ENCODE assay signal across 28 mouse cellular contexts in the genomic region with DNA sequence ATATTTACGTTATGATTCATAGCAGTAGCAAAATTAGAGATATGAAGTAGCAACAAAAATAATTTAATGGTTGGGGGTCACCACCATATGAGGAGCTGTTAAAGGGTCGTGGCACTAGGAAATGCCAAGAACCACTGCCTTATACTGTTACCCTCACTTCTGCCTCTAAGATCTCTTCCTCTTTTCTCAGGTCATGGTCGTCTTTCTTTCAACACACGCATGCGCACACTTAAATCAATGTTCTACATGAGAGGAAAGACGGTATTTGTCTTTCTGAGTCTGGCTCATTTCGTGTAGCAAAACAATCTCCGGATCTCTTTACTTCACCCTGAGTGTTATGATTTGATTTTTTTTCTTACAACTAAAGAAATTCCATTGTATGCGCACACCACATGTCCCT. TPM values are rescaled to one million over a fixed set of nuclear protein-coding genes. Genes with fewer than 3 reads are reported as not detected.
DNase-seq lines count a peak whose midpoint lies in the region; ATAC-seq lines count a peak whose summit lies in the region.
"Had no signal": no experiment of that assay in that cellular context is flagged by ENCODE, and none has a peak within 500 bp of the region (broad histone marks: within the 10 kb centered on the region; RNA-seq: fewer than 3 reads in every experiment).

No protein-coding gene starts in this region.

- no peaks in the 10 kb centered on the region for H3K4me1 ChIP-seq in forebrain, embryonic 15.5 days
- H3K4me1 ChIP-seq in intestine, embryonic 15.5 days (replicated peaks), result 0 out of 2 replicates have a peak, but pooled peaks cover 3% of the 10 kb centered on the region
- H3K4me1 ChIP-seq: embryonic facial prominence, embryonic 12.5 days; embryonic facial prominence, embryonic 15.5 days; forebrain, embryonic 12.5 days had no signal

- H3K9ac ChIP-seq in forebrain, embryonic 15.5 days (replicated peaks), result no peak overlapping the region
- H3K9ac ChIP-seq in intestine, embryonic 15.5 days, result no peak overlapping the region
- H3K9ac ChIP-seq: embryonic facial prominence, embryonic 12.5 days; embryonic facial prominence, embryonic 15.5 days; forebrain, embryonic 12.5 days; heart, embryonic 12.5 days; heart, embryonic 15.5 days; hindbrain, embryonic 14.5 days had no signal

- 96% methylated on average over 9 of the region's 9 CpGs for WGBS in forebrain, embryonic 15.5 days
- 91% methylated on average over 9 of the region's 9 CpGs for WGBS in intestine, embryonic 15.5 days

- no peaks in the 10 kb centered on the region for H3K9me3 ChIP-seq in forebrain, embryonic 15.5 days
- H3K9me3 ChIP-seq in intestine, embryonic 15.5 days, result no peaks in the 10 kb centered on the region
- H3K9me3 ChIP-seq: embryonic facial prominence, embryonic 12.5 days; embryonic facial prominence, embryonic 15.5 days; forebrain, embryonic 12.5 days; heart, embryonic 12.5 days; heart, embryonic 15.5 days had no signal

- no peak overlapping the region for H3K4me3 ChIP-seq in forebrain, embryonic 15.5 days
- no peak overlapping the region for H3K4me3 ChIP-seq in intestine, embryonic 15.5 days (replicated peaks)
- H3K4me3 ChIP-seq: embryonic facial prominence, embryonic 12.5 days; embryonic facial prominence, embryonic 15.5 days; forebrain, embryonic 12.5 days; heart, embryonic 12.5 days; heart, embryonic 15.5 days had no signal

- 0 out of 2 replicates have a peak, but pooled peaks have one; percentile 39 for ATAC-seq in common myeloid progenitor, adult 5-6 weeks (replicated peaks; ENCODE audit: low read depth, poor library complexity, severe bottlenecking)
- ATAC-seq in forebrain, embryonic 15.5 days (replicated peaks), result no peak
- no peak for ATAC-seq in intestine, embryonic 15.5 days
- ATAC-seq: forebrain, embryonic 16.5 days had no signal

- no peak overlapping the region for H3K4me2 ChIP-seq in forebrain, embryonic 15.5 days (replicated peaks)
- H3K4me2 ChIP-seq in intestine, embryonic 15.5 days (replicated peaks), result no peak overlapping the region
- H3K4me2 ChIP-seq: embryonic facial prominence, embryonic 12.5 days; embryonic facial prominence, embryonic 15.5 days; forebrain, embryonic 12.5 days; heart, embryonic 12.5 days; heart, embryonic 15.5 days; hindbrain, embryonic 14.5 days had no signal

- H3K27ac ChIP-seq in forebrain, embryonic 15.5 days (replicated peaks), result no peak overlapping the region
- H3K27ac ChIP-seq in intestine, embryonic 15.5 days, result no peak overlapping the region
- H3K27ac ChIP-seq: embryonic facial prominence, embryonic 12.5 days; embryonic facial prominence, embryonic 15.5 days; forebrain, embryonic 12.5 days; heart, embryonic 15.5 days; hindbrain, embryonic 14.5 days had no signal

- H3K27me3 ChIP-seq in splenic B cell, adult 2 months (ENCODE audit: control insufficient read depth, insufficient read depth, low read length, poor library complexity, severe bottlenecking), result no peaks in the 10 kb centered on the region; the same call in 1 of the 2 replicates
- no peaks in the 10 kb centered on the region for H3K27me3 ChIP-seq in forebrain, embryonic 15.5 days
- H3K27me3 ChIP-seq in intestine, embryonic 15.5 days (replicated peaks), result no peaks in the 10 kb centered on the region
- H3K27me3 ChIP-seq: embryonic facial prominence, embryonic 12.5 days; embryonic facial prominence, embryonic 15.5 days; forebrain, embryonic 12.5 days; heart, embryonic 12.5 days; heart, embryonic 15.5 days had no signal

- DNase-seq in thymus, postnatal 14 days, result peak; percentile 44
- no peak for DNase-seq in thymus, postnatal 10 days (ENCODE audit: low spot score in 2 of 2)
- peak; percentile 29 for DNase-seq in splenic B cell, adult 2 months (ENCODE audit: low read depth, low spot score)
- DNase-seq: adrenal gland, postnatal 10 days; adrenal gland, postnatal 36 days; cerebellum, adult 18-20 months; cerebellum, adult 9-10 months; cerebellum, postnatal 14 days; gastrocnemius, postnatal 10 days; gastrocnemius, postnatal 36 days; heart, adult 18-20 months; heart, postnatal 10 days; heart, postnatal 4 days had no signal

- H3K36me3 ChIP-seq in splenic B cell, adult 2 months (ENCODE audit: control insufficient read depth, insufficient read depth, low read length, poor library complexity, severe bottlenecking), result no peaks in the 10 kb centered on the region
- no peaks in the 10 kb centered on the region for H3K36me3 ChIP-seq in forebrain, embryonic 15.5 days
- no peaks in the 10 kb centered on the region; the same call in 1 of the 2 replicates for H3K36me3 ChIP-seq in intestine, embryonic 15.5 days
- H3K36me3 ChIP-seq: forebrain, embryonic 12.5 days; heart, embryonic 15.5 days had no signal

RNA-seq across cellular contexts. Expression of a gene that starts 8.3 kb away (rescaled TPM):
- not detected in 2 replicates for total RNA-seq in common myeloid progenitor, adult 5-6 weeks (2017)
- polyA plus RNA-seq in forebrain, embryonic 15.5 days (2015; fragmentation: Nextera tagmentation; extraction: Ambion mirVana), result not detected in 2 replicates
- polyA plus RNA-seq in intestine, embryonic 15.5 days (2015; fragmentation: Nextera tagmentation; extraction: Ambion mirVana), result not detected in 2 replicates
- total RNA-seq: adrenal gland, adult 18-20 months; adrenal gland, postnatal 10 days; adrenal gland, postnatal 36 days; ES-E14; gastrocnemius, postnatal 36 days had no signal
- polyA plus RNA-seq: forebrain, embryonic 16.5 days; heart, embryonic 15.5 days; hindbrain, embryonic 11.5 days; hindbrain, embryonic 14.5 days; intestine, embryonic 14.5 days had no signal

RNA-seq across cellular contexts. Expression of a gene that starts 15.3 kb away (rescaled TPM):
- not detected in 2 replicates for total RNA-seq in common myeloid progenitor, adult 5-6 weeks (2017)
- polyA plus RNA-seq in forebrain, embryonic 15.5 days (2015; fragmentation: Nextera tagmentation; extraction: Ambion mirVana), result not detected in 2 replicates
- polyA plus RNA-seq in intestine, embryonic 15.5 days (2015; fragmentation: Nextera tagmentation; extraction: Ambion mirVana), result not detected in 2 replicates
- total RNA-seq: adrenal gland, postnatal 10 days; adrenal gland, postnatal 36 days; ES-E14; gastrocnemius, adult 18-20 months; gastrocnemius, postnatal 10 days; gastrocnemius, postnatal 36 days; heart, adult 18-20 months; heart, postnatal 10 days had no signal
- polyA plus RNA-seq: embryonic facial prominence, embryonic 12.5 days; embryonic facial prominence, embryonic 15.5 days; forebrain, embryonic 12.5 days; forebrain, embryonic 16.5 days; heart, embryonic 12.5 days; heart, embryonic 15.5 days; hindbrain, embryonic 11.5 days; hindbrain, embryonic 14.5 days; intestine, embryonic 14.5 days had no signal

RNA-seq across cellular contexts. Expression of a gene that starts 25.8 kb away (rescaled TPM):
- total RNA-seq in common myeloid progenitor, adult 5-6 weeks (2017), result 54.5 and 81.2 TPM in 2 replicates
- polyA plus RNA-seq in forebrain, embryonic 15.5 days (2015; fragmentation: Nextera tagmentation; extraction: Ambion mirVana), result 30.2 and 30.3 TPM in 2 replicates
- 53.5 and 61.2 TPM in 2 replicates for polyA plus RNA-seq in intestine, embryonic 15.5 days (2015; fragmentation: Nextera tagmentation; extraction: Ambion mirVana)

RNA-seq across cellular contexts. Expression of a gene that starts 34.8 kb away (rescaled TPM):
- not detected in 2 replicates for total RNA-seq in common myeloid progenitor, adult 5-6 weeks (2017)
- polyA plus RNA-seq in forebrain, embryonic 15.5 days (2015; fragmentation: Nextera tagmentation; extraction: Ambion mirVana), result not detected in 2 replicates
- polyA plus RNA-seq in intestine, embryonic 15.5 days (2015; fragmentation: Nextera tagmentation; extraction: Ambion mirVana), result not detected in 2 replicates
- total RNA-seq: adrenal gland, adult 18-20 months; adrenal gland, postnatal 10 days; adrenal gland, postnatal 36 days; ES-E14; gastrocnemius, adult 18-20 months; gastrocnemius, postnatal 10 days; gastrocnemius, postnatal 36 days; heart, adult 18-20 months; heart, postnatal 10 days; heart, postnatal 4 days had no signal
- polyA plus RNA-seq: embryonic facial prominence, embryonic 12.5 days; embryonic facial prominence, embryonic 15.5 days; forebrain, embryonic 12.5 days; forebrain, embryonic 16.5 days; heart, embryonic 12.5 days; heart, embryonic 15.5 days; hindbrain, embryonic 11.5 days; hindbrain, embryonic 14.5 days; intestine, embryonic 14.5 days had no signal

RNA-seq across cellular contexts. Expression of a gene that starts 52.8 kb away (rescaled TPM):
- total RNA-seq in common myeloid progenitor, adult 5-6 weeks (2017), result not detected in 2 replicates
- not detected in 2 replicates for polyA plus RNA-seq in forebrain, embryonic 15.5 days (2015; fragmentation: Nextera tagmentation; extraction: Ambion mirVana)
- polyA plus RNA-seq in intestine, embryonic 15.5 days (2015; fragmentation: Nextera tagmentation; extraction: Ambion mirVana), result not detected in 2 replicates
- total RNA-seq: adrenal gland, adult 18-20 months; adrenal gland, postnatal 10 days; adrenal gland, postnatal 36 days; ES-E14; gastrocnemius, adult 18-20 months; gastrocnemius, postnatal 10 days; gastrocnemius, postnatal 36 days; heart, adult 18-20 months; heart, postnatal 10 days; heart, postnatal 4 days had no signal
- polyA plus RNA-seq: embryonic facial prominence, embryonic 12.5 days; forebrain, embryonic 12.5 days; forebrain, embryonic 16.5 days; heart, embryonic 12.5 days; heart, embryonic 15.5 days; hindbrain, embryonic 11.5 days; hindbrain, embryonic 14.5 days; intestine, embryonic 14.5 days had no signal

Comparison
In these comparisons a context has a peak if more than half of its experiments do, and no peak if none do; other contexts are left out.
1. DNase-seq: peak in thymus, postnatal 14 days (single experiment) and splenic B cell, adult 2 months (single experiment); none in thymus, postnatal 10 days (0 of 2).